Mouse (Mus musculus) heart, adult 11 months (tissue): ENCODE data around the gene Scn8a.

Source experiments
- DNase-seq: peaks from one replicate; pipeline ENCODE4 v3.0.0; 2022

Scn8a gene

GRCm38 (mm10) chr15:101074067-101074466 is 204.4 kb downstream of the Scn8a start:
- DNase-seq, result no peak

GRCm38 (mm10) chr15:101075150-101075549 is 205.5 kb downstream of the Scn8a start:
- DNase-seq, result no peak

GRCm38 (mm10) chr15:101075656-101076055 is 206.0 kb downstream of the Scn8a start:
- no peak for DNase-seq

GRCm38 (mm10) chr15:101076071-101077000 is 206.7 kb downstream of the Scn8a start:
- DNase-seq, result peak; percentile 95

- peak; percentile 94 for DNase-seq
Measured at GRCm38 (mm10) chr15:101077001-101077812, 207.5 kb downstream of the Scn8a start.

GRCm38 (mm10) chr15:101077813-101078730 is 208.4 kb downstream of the Scn8a start, which contains the start of gene Fignl2:
Gene Fignl2 (minus strand): TSS chr15:101078567.
- DNase-seq, result peak; percentile 97

GRCm38 (mm10) chr15:101078731-101079156 is 209.1 kb downstream of the Scn8a start:
- DNase-seq, result peak; percentile 99

GRCm38 (mm10) chr15:101080031-101080520 is 210.4 kb downstream of the Scn8a start:
- peak; percentile 93 for DNase-seq

GRCm38 (mm10) chr15:101081035-101081548 is 211.4 kb downstream of the Scn8a start:
- peak; percentile 97 for DNase-seq

- DNase-seq, result peak; percentile 96
Measured at GRCm38 (mm10) chr15:101082236-101082635, 212.6 kb downstream of the Scn8a start.

- no peak for DNase-seq
Measured at GRCm38 (mm10) chr15:101084499-101084898, 214.8 kb downstream of the Scn8a start.

- no peak for DNase-seq
Measured at GRCm38 (mm10) chr15:101086451-101086850, 216.8 kb downstream of the Scn8a start.

GRCm38 (mm10) chr15:101086956-101087355 is 217.3 kb downstream of the Scn8a start:
- no peak for DNase-seq

- no peak for DNase-seq
Measured at GRCm38 (mm10) chr15:101088291-101088690, 218.6 kb downstream of the Scn8a start.

GRCm38 (mm10) chr15:101091551-101091950 is 221.9 kb downstream of the Scn8a start:
- peak; percentile 81 for DNase-seq

- no peak for DNase-seq
Measured at GRCm38 (mm10) chr15:101092121-101092828, 222.6 kb downstream of the Scn8a start.

- DNase-seq, result peak; percentile 96
Measured at GRCm38 (mm10) chr15:101092829-101093648, 223.4 kb downstream of the Scn8a start.

- DNase-seq, result no peak
Measured at GRCm38 (mm10) chr15:101093988-101094387, 224.3 kb downstream of the Scn8a start.

- no peak for DNase-seq
Measured at GRCm38 (mm10) chr15:101094979-101095378, 225.3 kb downstream of the Scn8a start.

GRCm38 (mm10) chr15:101095392-101095791 is 225.7 kb downstream of the Scn8a start:
- DNase-seq, result peak; percentile 87
